Mouse (Mus musculus): ENCODE measurements around the gene Ppm1h. TPM values are rescaled to one million over a fixed set of nuclear protein-coding genes. Genes with fewer than 3 reads are reported as not detected.
"Not testable (repeated sequence)": the region's sequence is repeated elsewhere in the genome, so short reads cannot be mapped to it uniquely, and the experiment has no call there.

The Ppm1h gene
- polyA plus RNA-seq, 1 experiment from 2014 or later: 12.2 TPM

GRCm38 (mm10) chr10:122926275-122926674 lies 247.7 kb downstream of the Ppm1h start:
- no peak overlapping the region for H3K27ac ChIP-seq (ENCODE audit: low read length)
- 86% methylated on average over 4 of the region's 4 CpGs for WGBS
- no peaks in the 10 kb centered on the region for H3K27me3 ChIP-seq (replicated peaks; ENCODE audit: control insufficient read depth, insufficient read depth, low read length)
- no peaks in the 10 kb centered on the region for H3K9me3 ChIP-seq (ENCODE audit: control insufficient read depth, low read length)
- no peak overlapping the region for H3K4me3 ChIP-seq (replicated peaks; ENCODE audit: low read length)
- no peak for ATAC-seq
- H3K4me2 ChIP-seq (ENCODE audit: low read length): no peak overlapping the region
- H3K36me3 ChIP-seq (ENCODE audit: control insufficient read depth, insufficient read depth): no peaks in the 10 kb centered on the region
- no peak overlapping the region for H3K9ac ChIP-seq (replicated peaks; ENCODE audit: low read depth, low read length)
- H3K4me1 ChIP-seq (replicated peaks; ENCODE audit: control insufficient read depth, insufficient read depth, low read length): peaks cover 17% of the 10 kb centered on the region

- H3K27me3 ChIP-seq (replicated peaks; ENCODE audit: control insufficient read depth, insufficient read depth, low read length): no peaks in the 10 kb centered on the region
- no peak overlapping the region for H3K4me3 ChIP-seq (replicated peaks; ENCODE audit: low read length)
- H3K36me3 ChIP-seq (ENCODE audit: control insufficient read depth, insufficient read depth): no peaks in the 10 kb centered on the region
- no peak overlapping the region for H3K27ac ChIP-seq (ENCODE audit: low read length)
- no peak overlapping the region for H3K9ac ChIP-seq (replicated peaks; ENCODE audit: low read depth, low read length)
- H3K4me2 ChIP-seq (ENCODE audit: low read length): no peak overlapping the region
- H3K4me1 ChIP-seq (replicated peaks; ENCODE audit: control insufficient read depth, insufficient read depth, low read length): peaks cover 36% of the 10 kb centered on the region
- no peaks in the 10 kb centered on the region for H3K9me3 ChIP-seq (ENCODE audit: control insufficient read depth, low read length)
- ATAC-seq: no peak
- 92% methylated on average over 4 of the region's 4 CpGs for WGBS
These were observed 252.0 kb downstream of the Ppm1h start for GRCm38 (mm10) chr10:122930520-122930919.

GRCm38 (mm10) chr10:122931193-122931832 lies 252.8 kb downstream of the Ppm1h start:
- peaks cover 36% of the 10 kb centered on the region for H3K4me1 ChIP-seq (replicated peaks; ENCODE audit: control insufficient read depth, insufficient read depth, low read length)
- peak; percentile 84 for ATAC-seq
- H3K9ac ChIP-seq (replicated peaks; ENCODE audit: low read depth, low read length): no peak overlapping the region
- H3K4me3 ChIP-seq (replicated peaks; ENCODE audit: low read length): no peak overlapping the region
- H3K9me3 ChIP-seq (ENCODE audit: control insufficient read depth, low read length): no peaks in the 10 kb centered on the region
- H3K27me3 ChIP-seq (replicated peaks; ENCODE audit: control insufficient read depth, insufficient read depth, low read length): no peaks in the 10 kb centered on the region
- H3K36me3 ChIP-seq (ENCODE audit: control insufficient read depth, insufficient read depth): no peaks in the 10 kb centered on the region
- WGBS: 8% methylated on average over 13 of the region's 13 CpGs
- peak overlapping the region; percentile 83 for H3K27ac ChIP-seq (ENCODE audit: low read length)
- H3K4me2 ChIP-seq (ENCODE audit: low read length): peak overlapping the region; percentile 33

GRCm38 (mm10) chr10:122931851-122932550 lies 253.4 kb downstream of the Ppm1h start:
- Histone ChIP-seq H3K36me3 (ENCODE audit: control insufficient read depth, insufficient read depth) (no peaks in the 10 kb centered on the region), H3K27me3 (replicated peaks; ENCODE audit: control insufficient read depth, insufficient read depth, low read length) (no peaks in the 10 kb centered on the region), H3K9me3 (ENCODE audit: control insufficient read depth, low read length) (no peaks in the 10 kb centered on the region), H3K27ac (ENCODE audit: low read length) (peak overlapping the region; percentile 83), H3K4me1 (replicated peaks; ENCODE audit: control insufficient read depth, insufficient read depth, low read length) (peaks cover 36% of the 10 kb centered on the region), H3K4me3 (replicated peaks; ENCODE audit: low read length) (no peak overlapping the region), H3K4me2 (ENCODE audit: low read length) (0 out of 2 replicates have a peak overlapping the region, but pooled peaks have one; percentile 33), H3K9ac (replicated peaks; ENCODE audit: low read depth, low read length) (no peak overlapping the region)
- peak; percentile 88 for ATAC-seq
- WGBS: 19% methylated on average over 10 of the region's 10 CpGs

- ATAC-seq: no peak
- peaks cover 36% of the 10 kb centered on the region for H3K4me1 ChIP-seq (replicated peaks; ENCODE audit: control insufficient read depth, insufficient read depth, low read length)
- no peak overlapping the region for H3K4me3 ChIP-seq (replicated peaks; ENCODE audit: low read length)
- H3K4me2 ChIP-seq (ENCODE audit: low read length): no peak overlapping the region
- no peaks in the 10 kb centered on the region for H3K9me3 ChIP-seq (ENCODE audit: control insufficient read depth, low read length)
- no peaks in the 10 kb centered on the region for H3K27me3 ChIP-seq (replicated peaks; ENCODE audit: control insufficient read depth, insufficient read depth, low read length)
- no peaks in the 10 kb centered on the region for H3K36me3 ChIP-seq (ENCODE audit: control insufficient read depth, insufficient read depth)
- no peak overlapping the region for H3K9ac ChIP-seq (replicated peaks; ENCODE audit: low read depth, low read length)
- 82% methylated on average over 15 of the region's 15 CpGs for WGBS
- peak overlapping the region; percentile 14; the same call in 1 of the 2 replicates for H3K27ac ChIP-seq (ENCODE audit: low read length)
These were observed 254.7 kb downstream of the Ppm1h start for GRCm38 (mm10) chr10:122933053-122933838.

GRCm38 (mm10) chr10:122935406-122935805 lies 256.8 kb downstream of the Ppm1h start:
- not testable (repeated sequence) for H3K4me2 ChIP-seq (ENCODE audit: low read length); H3K9me3 ChIP-seq (ENCODE audit: control insufficient read depth, low read length); H3K36me3 ChIP-seq (ENCODE audit: control insufficient read depth, insufficient read depth); H3K27ac ChIP-seq (ENCODE audit: low read length); ATAC-seq; H3K27me3 ChIP-seq (replicated peaks; ENCODE audit: control insufficient read depth, insufficient read depth, low read length); H3K9ac ChIP-seq (replicated peaks; ENCODE audit: low read depth, low read length); H3K4me3 ChIP-seq (replicated peaks; ENCODE audit: low read length)
- H3K4me1 ChIP-seq (replicated peaks; ENCODE audit: control insufficient read depth, insufficient read depth, low read length): peaks cover 28% of the 10 kb centered on the region
- no CpG with 5 or more reads among the region's 4 CpGs for WGBS

GRCm38 (mm10) chr10:122937380-122937779 lies 258.8 kb downstream of the Ppm1h start:
- ATAC-seq; H3K36me3 ChIP-seq (ENCODE audit: control insufficient read depth, insufficient read depth); H3K27me3 ChIP-seq (replicated peaks; ENCODE audit: control insufficient read depth, insufficient read depth, low read length); H3K9ac ChIP-seq (replicated peaks; ENCODE audit: low read depth, low read length); H3K9me3 ChIP-seq (ENCODE audit: control insufficient read depth, low read length); H3K4me2 ChIP-seq (ENCODE audit: low read length); H3K4me3 ChIP-seq (replicated peaks; ENCODE audit: low read length); H3K27ac ChIP-seq (ENCODE audit: low read length); H3K4me1 ChIP-seq (replicated peaks; ENCODE audit: control insufficient read depth, insufficient read depth, low read length): not testable (repeated sequence)
- no CpG with 5 or more reads among the region's 4 CpGs for WGBS

GRCm38 (mm10) chr10:122939546-122939945 lies 261.0 kb downstream of the Ppm1h start:
- WGBS: 94% methylated on average over 10 of the region's 10 CpGs
- no peak for ATAC-seq
- Histone ChIP-seq H3K9me3 (ENCODE audit: control insufficient read depth, low read length) (no peaks in the 10 kb centered on the region), H3K36me3 (ENCODE audit: control insufficient read depth, insufficient read depth) (no peaks in the 10 kb centered on the region), H3K4me1 (replicated peaks; ENCODE audit: control insufficient read depth, insufficient read depth, low read length) (no peaks in the 10 kb centered on the region), H3K4me2 (ENCODE audit: low read length) (no peak overlapping the region), H3K9ac (replicated peaks; ENCODE audit: low read depth, low read length) (no peak overlapping the region), H3K27me3 (replicated peaks; ENCODE audit: control insufficient read depth, insufficient read depth, low read length) (no peaks in the 10 kb centered on the region), H3K4me3 (replicated peaks; ENCODE audit: low read length) (no peak overlapping the region), H3K27ac (ENCODE audit: low read length) (no peak overlapping the region)

- H3K4me3 ChIP-seq (replicated peaks; ENCODE audit: low read length): no peak overlapping the region
- H3K27me3 ChIP-seq (replicated peaks; ENCODE audit: control insufficient read depth, insufficient read depth, low read length): no peaks in the 10 kb centered on the region
- H3K9ac ChIP-seq (replicated peaks; ENCODE audit: low read depth, low read length): no peak overlapping the region
- ATAC-seq: no peak
- no peaks in the 10 kb centered on the region for H3K36me3 ChIP-seq (ENCODE audit: control insufficient read depth, insufficient read depth)
- H3K9me3 ChIP-seq (ENCODE audit: control insufficient read depth, low read length): no peaks in the 10 kb centered on the region
- no peak overlapping the region for H3K4me2 ChIP-seq (ENCODE audit: low read length)
- 90% methylated on average over 7 of the region's 7 CpGs for WGBS
- H3K4me1 ChIP-seq (replicated peaks; ENCODE audit: control insufficient read depth, insufficient read depth, low read length): no peaks in the 10 kb centered on the region
- no peak overlapping the region for H3K27ac ChIP-seq (ENCODE audit: low read length)
These were observed 264.2 kb downstream of the Ppm1h start for GRCm38 (mm10) chr10:122942771-122943170.

Data from forebrain, embryonic 16.5 days (tissue).